Mouse (Mus musculus) bone marrow, adult 2 months (tissue): ENCODE data around the gene Ccdc77.

Experiments used
- CTCF ChIP-seq: fragments of 200-500 bp; IDR thresholded peaks from 2 replicates; pipeline ENCODE4 v1.5.1; 2011; ENCODE audit warnings: low read length, control low read depth; ENCODE audit not compliant: control insufficient read depth, insufficient read depth
- POLR2A ChIP-seq: fragments of 200-500 bp; IDR thresholded peaks from 2 replicates; pipeline ENCODE4 v1.6.1; 2011; ENCODE audit warnings: low read depth, mild to moderate bottlenecking, control low read depth, low read length, borderline replicate concordance; ENCODE audit not compliant: control insufficient read depth

- TF ChIP-seq CTCF (no peak), POLR2A (no peak)
Observed at GRCm38 (mm10) chr6:120276874-120277449, 87.2 kb downstream of the Ccdc77 start.
